Mouse (Mus musculus): ENCODE results near the gene Ddah1.

- TF ChIP-seq POLR2A (IDR thresholded peaks at IDR 0.05; ENCODE audit: borderline replicate concordance, insufficient read depth, low read length) (no peak), CTCF (IDR thresholded peaks at IDR 0.05; ENCODE audit: borderline replicate concordance, insufficient read depth, low read depth, low read length) (no peak)
These were observed 14.9 kb downstream of the Ddah1 start for GRCm38 (mm10) chr3:145773384-145773783.
